Mouse (Mus musculus): Measurements from ENCODE around the gene AV320801.
"Not testable (repeated sequence)": the region's sequence is repeated elsewhere in the genome, so short reads cannot be mapped to it uniquely, and the experiment has no call there.

Gene AV320801

GRCm38 (mm10) chrX:135494288-135494687, at the start of gene AV320801:
AV320801 (plus strand) TSS chrX:135494588.
- not testable (repeated sequence) for DNase-seq (ENCODE audit: low spot score)

GRCm38 (mm10) chrX:135464160-135464559, 30.2 kb upstream of the AV320801 start:
- DNase-seq (ENCODE audit: low spot score) = not testable (repeated sequence)

DNA sequence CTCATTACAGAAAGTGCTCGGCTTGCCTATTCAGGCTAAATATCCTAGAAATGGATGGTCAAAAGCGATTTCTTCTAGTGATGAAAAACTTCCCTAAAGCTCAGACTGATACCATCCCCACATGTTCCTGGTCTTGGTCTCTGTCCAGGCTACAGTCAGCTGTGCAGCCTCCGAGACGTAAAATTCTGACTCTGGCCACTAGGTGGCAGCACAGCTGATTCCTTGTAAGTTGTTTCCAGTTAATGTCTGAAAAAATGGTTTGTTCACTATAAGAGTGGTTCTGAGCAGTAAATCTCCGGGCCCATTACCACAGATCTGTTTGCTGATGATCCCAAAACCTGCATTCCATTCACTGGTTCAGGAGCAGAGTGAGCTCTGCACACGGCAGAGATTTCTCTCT, 12.5 kb upstream of the AV320801 start:
- DNase-seq (ENCODE audit: low spot score) = not testable (repeated sequence)

- not testable (repeated sequence) for DNase-seq (ENCODE audit: low spot score)
Observed at GRCm38 (mm10) chrX:135483183-135483582, 11.2 kb upstream of the AV320801 start.
